Mouse (Mus musculus): ENCODE measurements around the gene Orai2. TPM values are rescaled to one million over a fixed set of nuclear protein-coding genes. Genes with fewer than 3 reads are reported as not detected.
"Not testable (repeated sequence)": the region's sequence is repeated elsewhere in the genome, so short reads cannot be mapped to it uniquely, and the experiment has no call there.

The Orai2 gene
- polyA plus RNA-seq, 1 experiment from 2014 or later, result 5.6 TPM

DNA sequence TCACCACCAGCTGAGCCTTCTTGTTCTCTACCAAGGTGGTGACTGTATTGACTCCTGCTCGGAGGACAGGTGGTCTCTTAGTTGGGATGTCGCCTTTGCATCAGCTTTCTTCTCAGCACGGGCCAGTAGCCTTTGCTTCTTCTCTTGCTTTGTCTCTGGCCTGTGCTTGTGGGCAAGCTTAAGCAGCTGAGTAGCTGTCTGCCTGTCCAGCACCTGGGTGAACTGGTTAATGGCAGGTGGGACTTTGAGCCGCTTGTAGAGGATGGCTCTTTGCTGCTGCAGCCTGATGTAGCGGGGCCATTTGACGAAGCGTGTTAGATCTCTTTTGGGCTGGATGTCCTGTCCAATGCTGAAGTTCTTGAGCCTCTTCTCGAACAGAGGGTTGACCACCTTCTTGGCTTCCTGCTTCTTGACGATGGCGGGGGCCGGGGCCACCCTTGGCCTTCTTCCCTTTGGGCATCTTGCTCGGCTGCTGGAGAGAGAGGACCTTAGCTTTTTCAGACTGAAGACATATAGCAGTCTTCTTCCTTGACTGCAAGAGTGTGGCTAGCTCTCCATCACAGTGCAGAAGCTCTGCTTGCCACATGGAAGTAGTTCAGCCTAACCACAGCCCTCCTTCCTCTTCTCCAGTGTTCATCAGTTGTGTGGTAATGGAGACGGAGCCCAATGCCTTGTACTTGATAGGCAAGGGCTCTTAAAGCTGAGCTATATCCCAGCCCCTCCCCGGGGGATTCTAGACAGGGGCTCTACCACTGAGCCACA is 41.0 kb upstream of the Orai2 start:
- not testable (repeated sequence) for H3K27me3 ChIP-seq (ENCODE audit: control insufficient read depth, insufficient read depth, low read length); H3K4me3 ChIP-seq (ENCODE audit: low read length); H3K27ac ChIP-seq (ENCODE audit: low read depth, low read length); H3K9me3 ChIP-seq (ENCODE audit: control insufficient read depth, low read length); ATAC-seq (ENCODE audit: low FRiP score, low TSS enrichment); H3K4me2 ChIP-seq (replicated peaks; ENCODE audit: low read depth, low read length); H3K9ac ChIP-seq (ENCODE audit: low read depth, low read length); H3K36me3 ChIP-seq (ENCODE audit: control insufficient read depth, insufficient read depth, low read length); H3K4me1 ChIP-seq (ENCODE audit: control insufficient read depth, insufficient read depth, low read length)
- 93% methylated on average over 14 of the region's 14 CpGs for WGBS

GRCm38 (mm10) chr5:136210549-136210948 is 40.0 kb upstream of the Orai2 start:
- Histone ChIP-seq H3K36me3 (ENCODE audit: control insufficient read depth, insufficient read depth, low read length) (no peaks in the 10 kb centered on the region), H3K27me3 (ENCODE audit: control insufficient read depth, insufficient read depth, low read length) (no peaks in the 10 kb centered on the region), H3K27ac (ENCODE audit: low read depth, low read length) (no peak overlapping the region), H3K9me3 (ENCODE audit: control insufficient read depth, low read length) (no peaks in the 10 kb centered on the region), H3K4me1 (ENCODE audit: control insufficient read depth, insufficient read depth, low read length) (no peaks in the 10 kb centered on the region), H3K4me2 (replicated peaks; ENCODE audit: low read depth, low read length) (no peak overlapping the region), H3K4me3 (ENCODE audit: low read length) (no peak overlapping the region), H3K9ac (ENCODE audit: low read depth, low read length) (no peak overlapping the region)
- no peak for ATAC-seq (ENCODE audit: low FRiP score, low TSS enrichment)
- 74% methylated on average over 5 of the region's 5 CpGs for WGBS

GRCm38 (mm10) chr5:136201832-136202231 is 31.3 kb upstream of the Orai2 start:
- Histone ChIP-seq H3K9me3 (ENCODE audit: control insufficient read depth, low read length) (no peaks in the 10 kb centered on the region), H3K4me2 (replicated peaks; ENCODE audit: low read depth, low read length) (no peak overlapping the region), H3K9ac (ENCODE audit: low read depth, low read length) (no peak overlapping the region), H3K27me3 (ENCODE audit: control insufficient read depth, insufficient read depth, low read length) (no peaks in the 10 kb centered on the region), H3K4me1 (ENCODE audit: control insufficient read depth, insufficient read depth, low read length) (peaks cover 5% of the 10 kb centered on the region; the same call in 1 of the 2 replicates), H3K4me3 (ENCODE audit: low read length) (no peak overlapping the region), H3K27ac (ENCODE audit: low read depth, low read length) (no peak overlapping the region), H3K36me3 (ENCODE audit: control insufficient read depth, insufficient read depth, low read length) (peaks cover 2% of the 10 kb centered on the region; the same call in 1 of the 2 replicates)
- WGBS, result 31% methylated on average over 7 of the region's 7 CpGs
- ATAC-seq (ENCODE audit: low FRiP score, low TSS enrichment), result peak; percentile 22; the same call in 1 of the 2 replicates

DNA sequence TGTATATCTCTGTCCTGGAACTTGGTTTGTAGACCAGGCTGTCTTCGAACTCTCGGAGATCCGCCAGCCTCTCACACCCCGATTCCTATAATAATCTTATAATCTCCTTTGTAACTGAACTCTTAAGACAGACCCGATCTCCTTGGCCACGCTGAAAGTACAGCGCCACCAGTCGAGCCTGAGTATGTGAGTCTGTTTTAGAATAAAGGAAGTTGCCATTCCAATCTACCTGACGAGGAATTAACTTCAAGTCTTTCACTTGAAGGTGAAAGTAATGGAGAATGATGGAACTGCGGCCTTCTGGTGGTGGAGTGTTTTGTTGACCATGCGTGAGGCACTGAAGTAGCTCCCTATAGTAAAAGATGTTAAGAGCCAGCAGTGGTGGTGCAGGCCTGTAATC is 29.0 kb upstream of the Orai2 start:
- Histone ChIP-seq H3K27ac (ENCODE audit: low read depth, low read length) (no peak overlapping the region), H3K9me3 (ENCODE audit: control insufficient read depth, low read length) (no peaks in the 10 kb centered on the region; the same call in 1 of the 2 replicates), H3K36me3 (ENCODE audit: control insufficient read depth, insufficient read depth, low read length) (peaks cover 24% of the 10 kb centered on the region), H3K9ac (ENCODE audit: low read depth, low read length) (peak overlapping the region; percentile 82; the same call in 1 of the 2 replicates), H3K4me3 (ENCODE audit: low read length) (peak overlapping the region; percentile 84), H3K27me3 (ENCODE audit: control insufficient read depth, insufficient read depth, low read length) (no peaks in the 10 kb centered on the region), H3K4me1 (ENCODE audit: control insufficient read depth, insufficient read depth, low read length) (peaks cover 5% of the 10 kb centered on the region; the same call in 1 of the 2 replicates), H3K4me2 (replicated peaks; ENCODE audit: low read depth, low read length) (peak overlapping the region; percentile 44)
- WGBS, result 34% methylated on average over 11 of the region's 11 CpGs
- no peak for ATAC-seq (ENCODE audit: low FRiP score, low TSS enrichment)

GRCm38 (mm10) chr5:136198474-136199391 is 28.2 kb upstream of the Orai2 start, which contains the start of gene Prkrip1:
Gene Prkrip1, minus strand, starts transcription at chr5:136198963.
- WGBS, result under 1% methylated on average over 62 of the region's 62 CpGs

DNA sequence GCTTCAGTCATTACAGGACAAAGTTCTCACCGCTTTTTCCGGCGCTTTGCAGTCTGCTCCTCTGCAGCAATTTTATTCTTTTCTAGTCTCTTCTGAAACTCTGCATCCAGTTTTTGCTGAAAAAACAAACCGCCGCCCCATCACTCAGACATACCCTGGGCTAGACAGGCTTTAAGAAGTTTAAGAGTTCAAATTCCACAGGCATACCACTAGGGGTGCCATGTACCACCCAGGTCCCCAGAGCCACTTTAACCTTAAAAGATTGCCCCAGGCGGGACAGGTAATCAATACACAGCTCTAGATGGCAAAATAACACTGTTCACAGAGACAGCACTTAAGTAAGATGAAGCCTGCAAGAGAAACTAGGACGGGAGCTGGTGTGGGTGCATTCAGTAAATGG is 21.4 kb upstream of the Orai2 start:
- peaks cover 89% of the 10 kb centered on the region for H3K36me3 ChIP-seq (ENCODE audit: control insufficient read depth, insufficient read depth, low read length)
- H3K4me2 ChIP-seq (replicated peaks; ENCODE audit: low read depth, low read length), result no peak overlapping the region
- no peak for ATAC-seq (ENCODE audit: low FRiP score, low TSS enrichment)
- no peaks in the 10 kb centered on the region for H3K4me1 ChIP-seq (ENCODE audit: control insufficient read depth, insufficient read depth, low read length)
- WGBS, result 85% methylated on average over 7 of the region's 7 CpGs
- no peak overlapping the region for H3K4me3 ChIP-seq (ENCODE audit: low read length)
- H3K27ac ChIP-seq (ENCODE audit: low read depth, low read length), result no peak overlapping the region
- no peaks in the 10 kb centered on the region; the same call in 1 of the 2 replicates for H3K9me3 ChIP-seq (ENCODE audit: control insufficient read depth, low read length)
- no peak overlapping the region for H3K9ac ChIP-seq (ENCODE audit: low read depth, low read length)
- H3K27me3 ChIP-seq (ENCODE audit: control insufficient read depth, insufficient read depth, low read length), result no peaks in the 10 kb centered on the region

More at GRCm38 (mm10) chr5:136198474-136199391, 28.2 kb upstream of the Orai2 start, which contains the start of gene Prkrip1:
- ATAC-seq (ENCODE audit: low FRiP score, low TSS enrichment), result peak; percentile 87
- peak within 1 kb of the TSS; percentile 78 for H3K4me2 ChIP-seq (replicated peaks; ENCODE audit: low read depth, low read length)
- peaks cover 5% of the 10 kb centered on the region; the same call in 1 of the 2 replicates for H3K4me1 ChIP-seq (ENCODE audit: control insufficient read depth, insufficient read depth, low read length)
- no peaks in the 10 kb centered on the region for H3K27me3 ChIP-seq (ENCODE audit: control insufficient read depth, insufficient read depth, low read length)
- H3K27ac ChIP-seq (ENCODE audit: low read depth, low read length), result peak within 1 kb of the TSS; percentile 42; the same call in 1 of the 2 replicates
- H3K9ac ChIP-seq (ENCODE audit: low read depth, low read length), result peak within 1 kb of the TSS; percentile 82
- H3K36me3 ChIP-seq (ENCODE audit: control insufficient read depth, insufficient read depth, low read length), result peaks cover 32% of the 10 kb centered on the region
- H3K9me3 ChIP-seq (ENCODE audit: control insufficient read depth, low read length), result no peaks in the 10 kb centered on the region; the same call in 1 of the 2 replicates
- peak within 1 kb of the TSS; percentile 84 for H3K4me3 ChIP-seq (ENCODE audit: low read length)

- Histone ChIP-seq H3K4me3 (ENCODE audit: low read length) (no peak overlapping the region), H3K4me1 (ENCODE audit: control insufficient read depth, insufficient read depth, low read length) (no peaks in the 10 kb centered on the region), H3K27me3 (ENCODE audit: control insufficient read depth, insufficient read depth, low read length) (no peaks in the 10 kb centered on the region), H3K9me3 (ENCODE audit: control insufficient read depth, low read length) (no peaks in the 10 kb centered on the region), H3K36me3 (ENCODE audit: control insufficient read depth, insufficient read depth, low read length) (peaks cover 76% of the 10 kb centered on the region), H3K27ac (ENCODE audit: low read depth, low read length) (no peak overlapping the region), H3K9ac (ENCODE audit: low read depth, low read length) (no peak overlapping the region), H3K4me2 (replicated peaks; ENCODE audit: low read depth, low read length) (no peak overlapping the region)
- WGBS, result 45% methylated on average over 4 of the region's 4 CpGs
- ATAC-seq (ENCODE audit: low FRiP score, low TSS enrichment), result no peak
Measured at GRCm38 (mm10) chr5:136186723-136187122, 16.2 kb upstream of the Orai2 start.

- Histone ChIP-seq H3K27ac (ENCODE audit: low read depth, low read length) (no peak overlapping the region), H3K9me3 (ENCODE audit: control insufficient read depth, low read length) (no peaks in the 10 kb centered on the region), H3K4me3 (ENCODE audit: low read length) (no peak overlapping the region), H3K36me3 (ENCODE audit: control insufficient read depth, insufficient read depth, low read length) (peaks cover 80% of the 10 kb centered on the region), H3K4me1 (ENCODE audit: control insufficient read depth, insufficient read depth, low read length) (no peaks in the 10 kb centered on the region), H3K27me3 (ENCODE audit: control insufficient read depth, insufficient read depth, low read length) (no peaks in the 10 kb centered on the region), H3K4me2 (replicated peaks; ENCODE audit: low read depth, low read length) (no peak overlapping the region), H3K9ac (ENCODE audit: low read depth, low read length) (no peak overlapping the region)
- ATAC-seq (ENCODE audit: low FRiP score, low TSS enrichment), result no peak
- 96% methylated on average over 7 of the region's 7 CpGs for WGBS
Measured at GRCm38 (mm10) chr5:136183766-136184165, 13.3 kb upstream of the Orai2 start.
